Mouse (Mus musculus) gastrocnemius, adult 18-20 months (tissue): ENCODE results near the gene Aoc2. TPM values are rescaled to one million over a fixed set of nuclear protein-coding genes. Genes with fewer than 3 reads are reported as not detected.
"Not testable (repeated sequence)": the region's sequence is repeated elsewhere in the genome, so short reads cannot be mapped to it uniquely, and the experiment has no call there.

Experiments used
- DNase-seq: peaks from one replicate; pipeline ENCODE4 v3.0.0; 2021; ENCODE audit warnings: low spot score
- microRNA-seq: library from miRNA; unstranded; fragments of <30 nt; microRNA quantifications from one replicate; pipeline ENCODE4 v1.2.0, GENCODE M21; 2021
- total RNA-seq, 2 experiments: library from RNA; stranded (reverse); gene quantifications; 2 replicates each; pipeline ENCODE4 v1.2.3; 2021

Gene Aoc2
- total RNA-seq, 2 experiments from 2014 or later: 1.0 to 1.1 TPM

GRCm38 (mm10) chr11:101353436-101353835 is 28.6 kb downstream of the Aoc2 start:
- DNase-seq: no peak

GRCm38 (mm10) chr11:101354438-101355010 is 29.7 kb downstream of the Aoc2 start:
- no peak for DNase-seq

GRCm38 (mm10) chr11:101355916-101356315 is 31.1 kb downstream of the Aoc2 start:
- DNase-seq: no peak

- no peak for DNase-seq
These were observed 32.8 kb downstream of the Aoc2 start for GRCm38 (mm10) chr11:101357505-101358182.

- no peak for DNase-seq
These were observed 34.9 kb downstream of the Aoc2 start for GRCm38 (mm10) chr11:101359776-101360175.

GRCm38 (mm10) chr11:101360651-101361113 is 35.8 kb downstream of the Aoc2 start:
- no peak for DNase-seq

- no peak for DNase-seq
These were observed 39.7 kb downstream of the Aoc2 start for GRCm38 (mm10) chr11:101364531-101364931.

GRCm38 (mm10) chr11:101367326-101367935 is 42.6 kb downstream of the Aoc2 start, which contains the start of gene G6pc:
TSS of gene G6pc (plus strand) at chr11:101367561.
- DNase-seq: no peak

- DNase-seq: no peak
These were observed 45.3 kb downstream of the Aoc2 start for GRCm38 (mm10) chr11:101370141-101370540.

GRCm38 (mm10) chr11:101374421-101374938 is 49.6 kb downstream of the Aoc2 start:
- no peak for DNase-seq

- DNase-seq: not testable (repeated sequence)
These were observed 53.3 kb downstream of the Aoc2 start for GRCm38 (mm10) chr11:101378196-101378595.

GRCm38 (mm10) chr11:101378926-101379325 is 54.1 kb downstream of the Aoc2 start:
- DNase-seq: no peak

Small RNAs within 50 kb of the gene (microRNA-seq; reads per million reads assigned to microRNA genes)
- not detected for gene Gm25593

Other genes with a start within 250 kb of the Aoc2 start
- under 1 TPM; 0.16 to 0.33 TPM for gene Hsd17b1, start 246.7 kb upstream of the Aoc2 start, total RNA-seq
- gene Coasy, start 242.5 kb upstream of the Aoc2 start, total RNA-seq: 1 to 10 TPM; 7.3 to 7.7 TPM
- gene Mlx, start 237.8 kb upstream of the Aoc2 start, total RNA-seq: 10 to 100 TPM; 12.3 to 14.4 TPM
- 1 to 10 TPM; 1.7 to 2.0 TPM for gene Psmc3ip, start 229.6 kb upstream of the Aoc2 start, total RNA-seq
- gene Retreg3, start 205.2 kb upstream of the Aoc2 start, total RNA-seq: 10 to 100 TPM; 27.1 to 30.4 TPM
- 10 to 100 TPM; 24.7 to 26.2 TPM for gene Tubg1, start 205.1 kb upstream of the Aoc2 start, total RNA-seq
- gene Tubg2, start 169.2 kb upstream of the Aoc2 start, total RNA-seq: 1 to 10 TPM; 2.7 to 3.3 TPM
- 1 to 10 TPM in 1 of 2 experiments, under 1 TPM in 1; 0.82 to 1.2 TPM for gene Cntnap1, start 154.5 kb upstream of the Aoc2 start, total RNA-seq
- gene Plekhh3, start 153.7 kb upstream of the Aoc2 start, total RNA-seq: 10 to 100 TPM; 19.4 to 24.2 TPM
- not detected for gene Ccr10, start 149.6 kb upstream of the Aoc2 start, total RNA-seq
- gene Ezh1, start 98.6 kb upstream of the Aoc2 start, total RNA-seq: 10 to 100 TPM; 25.3 to 26.3 TPM
- gene Ramp2, start 79.0 kb upstream of the Aoc2 start, total RNA-seq: 10 to 100 TPM; 30.1 to 31.0 TPM
- 10 to 100 TPM; 46.1 to 46.8 TPM for gene Vps25, start 71.4 kb upstream of the Aoc2 start, total RNA-seq
- under 1 TPM; 0.23 to 0.26 TPM for gene Wnk4, start 64.5 kb upstream of the Aoc2 start, total RNA-seq
- gene Cntd1, start 46.1 kb upstream of the Aoc2 start, total RNA-seq: under 1 TPM; 0.31 to 0.37 TPM
- gene Coa3, start 45.9 kb upstream of the Aoc2 start, total RNA-seq: 10 to 100 TPM; 71.2 to 81.6 TPM
- gene Becn1, start 22.8 kb upstream of the Aoc2 start, total RNA-seq: 10 to 100 TPM; 85.6 to 95.6 TPM
- 10 to 100 TPM; 66.4 to 81.3 TPM for gene Psme3, start 8.8 kb upstream of the Aoc2 start, total RNA-seq
- 1 to 10 TPM; 5.3 to 9.6 TPM for gene Aoc3, start 5.5 kb downstream of the Aoc2 start, total RNA-seq
- gene G6pc, start 42.5 kb downstream of the Aoc2 start, total RNA-seq: not detected
- gene Aarsd1, start 92.6 kb downstream of the Aoc2 start, total RNA-seq: 10 to 100 TPM; 22.8 to 25.7 TPM
- gene Gm27029, start 99.7 kb downstream of the Aoc2 start, total RNA-seq: 1 to 10 TPM; 5.5 to 6.8 TPM
- gene Rundc1, start 100.0 kb downstream of the Aoc2 start, total RNA-seq: 1 to 10 TPM; 7.5 to 7.7 TPM
- 10 to 100 TPM; 74.3 to 82.6 TPM for gene Ptges3l, start 100.3 kb downstream of the Aoc2 start, total RNA-seq
- 10 to 100 TPM; 33.9 to 45.4 TPM for gene Rpl27, start 117.2 kb downstream of the Aoc2 start, total RNA-seq
- gene Ifi35, start 123.3 kb downstream of the Aoc2 start, total RNA-seq: 1 to 10 TPM; 8.6 to 8.7 TPM
- gene Rnd2, start 139.9 kb downstream of the Aoc2 start, total RNA-seq: 1 to 10 TPM; 2.5 to 4.2 TPM
- 10 to 100 TPM; 10.8 to 16.1 TPM for gene Vat1, start 141.2 kb downstream of the Aoc2 start, total RNA-seq
- under 1 TPM in 1 of 2 experiments, not detected in 1; 0.34 TPM for gene Brca1, start 226.9 kb downstream of the Aoc2 start, total RNA-seq
- gene Nbr1, start 227.1 kb downstream of the Aoc2 start, total RNA-seq: 10 to 100 TPM; 63.0 to 66.2 TPM